10 mouse cellular contexts compared by ENCODE assay signal in the genomic region with DNA sequence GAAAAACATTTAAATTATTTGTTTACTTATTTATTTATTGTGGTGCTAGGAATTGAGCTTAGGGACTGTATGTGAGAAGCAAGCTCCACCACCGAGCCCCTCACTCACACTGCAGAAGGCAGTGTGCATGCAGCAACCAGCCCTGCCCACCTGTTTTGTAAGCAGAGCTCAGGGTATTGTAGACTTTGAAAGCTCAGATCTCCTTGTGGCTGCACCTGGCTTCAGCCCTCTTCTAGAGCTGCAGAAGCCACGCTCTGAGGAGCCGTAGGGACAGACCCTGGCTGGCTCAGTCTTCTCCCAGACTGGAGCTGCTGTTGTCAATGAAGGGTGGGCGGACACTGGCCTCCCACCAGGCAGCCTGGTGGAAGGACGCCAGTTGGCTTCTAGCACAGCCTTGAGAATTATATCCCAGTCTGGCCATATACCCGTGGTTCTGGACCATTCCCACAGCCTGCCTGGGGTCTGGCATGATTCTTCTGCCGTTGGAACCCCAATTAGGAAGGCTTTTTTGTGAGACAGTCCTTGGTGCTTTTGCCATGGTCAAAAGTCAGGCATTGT. TPM values are rescaled to one million over a fixed set of nuclear protein-coding genes. Genes with fewer than 3 reads are reported as not detected.
DNase-seq lines count a peak whose midpoint lies in the region; ATAC-seq and TF ChIP-seq lines count a peak whose summit lies in the region.
"Had no signal": no experiment of that assay in that cellular context is flagged by ENCODE, and none has a peak within 500 bp of the region (broad histone marks: within the 10 kb centered on the region; RNA-seq: fewer than 3 reads in every experiment).

No protein-coding gene starts in this region.

- no peak overlapping the region for H3K9ac ChIP-seq in forebrain, embryonic 16.5 days (replicated peaks; ENCODE audit: low read depth, low read length)

- H3K4me1 ChIP-seq in heart, embryonic 10.5 days: peaks cover 25% of the 10 kb centered on the region
- peaks cover 14% of the 10 kb centered on the region for H3K4me1 ChIP-seq in forebrain, embryonic 16.5 days (replicated peaks; ENCODE audit: control insufficient read depth, insufficient read depth, low read length)

- DNase-seq in heart, postnatal 10 days: peak; percentile 61 to 69
- no peak for DNase-seq in heart, embryonic 10.5 days (ENCODE audit: low spot score)
- DNase-seq in brain, embryonic 14.5 days (ENCODE audit: low read depth): peak; percentile 82
- DNase-seq in lung, postnatal 14 days: peak; percentile 45
- DNase-seq in embryo, embryonic 10.5 days (ENCODE audit: low spot score): no peak
- no peak for DNase-seq in adrenal gland, adult (ENCODE audit: inconsistent age in 2 of 2, low spot score in 1 of 2)
- DNase-seq in spleen, adult 18-20 months: no peak

- 73% methylated on average over 7 of the region's 7 CpGs for WGBS in heart, embryonic 10.5 days
- WGBS in forebrain, embryonic 16.5 days: 49% methylated on average over 7 of the region's 7 CpGs

- peak; percentile 75 for ATAC-seq in forebrain, embryonic 16.5 days
- ATAC-seq: Patski had no signal

- no peak overlapping the region for H3K4me3 ChIP-seq in heart, embryonic 10.5 days
- H3K4me3 ChIP-seq in forebrain, embryonic 16.5 days (replicated peaks; ENCODE audit: low read length): no peak overlapping the region

- no peak overlapping the region for H3K4me2 ChIP-seq in forebrain, embryonic 16.5 days (ENCODE audit: low read length)

- intact Hi-C loops in heart, postnatal 10 days (cut with DNase I): no loop called here

- H3K36me3 ChIP-seq in heart, embryonic 10.5 days: peaks cover 48% of the 10 kb centered on the region
- H3K36me3 ChIP-seq in forebrain, embryonic 16.5 days (ENCODE audit: control insufficient read depth, insufficient read depth): peaks cover 2% of the 10 kb centered on the region; the same call in 1 of the 2 replicates

- peaks cover 15% of the 10 kb centered on the region; the same call in 1 of the 2 replicates for H3K27me3 ChIP-seq in heart, embryonic 10.5 days (ENCODE audit: insufficient read depth, poor library complexity, severe bottlenecking)
- H3K27me3 ChIP-seq in forebrain, embryonic 16.5 days (replicated peaks; ENCODE audit: control insufficient read depth, insufficient read depth, low read length): no peaks in the 10 kb centered on the region
- H3K27me3 ChIP-seq: Patski had no signal

- H3K27ac ChIP-seq in heart, embryonic 10.5 days: no peak overlapping the region
- H3K27ac ChIP-seq in forebrain, embryonic 16.5 days (ENCODE audit: low read length): peak overlapping the region; percentile 66; the same call in 1 of the 2 replicates

- H3K9me3 ChIP-seq in heart, embryonic 10.5 days: no peaks in the 10 kb centered on the region
- H3K9me3 ChIP-seq in forebrain, embryonic 16.5 days (ENCODE audit: control insufficient read depth, low read length): no peaks in the 10 kb centered on the region

- no peak for TF ChIP-seq POLR2A in brain, embryonic 14.5 days (IDR thresholded peaks at IDR 0.05; ENCODE audit: borderline replicate concordance, extremely low read depth, insufficient read depth, insufficient read length, poor library complexity, severe bottlenecking)

- no peak for TF ChIP-seq CTCF in brain, embryonic 14.5 days (IDR thresholded peaks at IDR 0.05; ENCODE audit: borderline replicate concordance, extremely low read depth, insufficient read depth, insufficient read length)

RNA-seq across cellular contexts. Expression of a gene that starts 16.9 kb away (rescaled TPM):
- 1 to 10 TPM; 5.0 to 6.6 TPM for total RNA-seq in heart, postnatal 10 days (2021)
- 8.9 and 11.6 TPM in 2 replicates for polyA plus RNA-seq in heart, embryonic 10.5 days (2016; fragmentation: Nextera tagmentation; extraction: Ambion mirVana)
- polyA plus RNA-seq in brain, embryonic 14.5 days (2012; rRNA removed): 33.0 and 40.9 TPM in 2 replicates
- polyA plus RNA-seq in forebrain, embryonic 16.5 days (2015; fragmentation: Nextera tagmentation; extraction: Ambion mirVana): 17.3 and 17.6 TPM in 2 replicates

RNA-seq across cellular contexts. Expression of a gene that starts 27.1 kb away (rescaled TPM):
- 10 to 100 TPM; 13.7 to 14.4 TPM for total RNA-seq in heart, postnatal 10 days (2021)
- 31.4 and 32.0 TPM in 2 replicates for polyA plus RNA-seq in heart, embryonic 10.5 days (2016; fragmentation: Nextera tagmentation; extraction: Ambion mirVana)
- polyA plus RNA-seq in brain, embryonic 14.5 days (2012; rRNA removed): 24.7 and 25.8 TPM in 2 replicates
- polyA plus RNA-seq in forebrain, embryonic 16.5 days (2015; fragmentation: Nextera tagmentation; extraction: Ambion mirVana): 19.9 and 20.5 TPM in 2 replicates

RNA-seq across cellular contexts. Expression of a gene that starts 54.2 kb away (rescaled TPM):
- total RNA-seq in heart, postnatal 10 days (2021): under 1 TPM in 1 of 2 experiments, not detected in 1; 0.15 TPM
- polyA plus RNA-seq in heart, embryonic 10.5 days (2016; fragmentation: Nextera tagmentation; extraction: Ambion mirVana): 0.10 and 0.13 TPM in 2 replicates
- 3.3 and 3.8 TPM in 2 replicates for polyA plus RNA-seq in brain, embryonic 14.5 days (2012; rRNA removed)
- 0.28 and 0.43 TPM in 2 replicates for polyA plus RNA-seq in forebrain, embryonic 16.5 days (2015; fragmentation: Nextera tagmentation; extraction: Ambion mirVana)
- total RNA-seq: liver, adult 2 months had no signal

Comparison
In these comparisons a context has a peak if more than half of its experiments do, and no peak if none do; other contexts are left out.
1. DNase-seq: peak in heart, postnatal 10 days (2 of 2), brain, embryonic 14.5 days (single experiment) and lung, postnatal 14 days (single experiment); none in heart, embryonic 10.5 days (single experiment), embryo, embryonic 10.5 days (single experiment), adrenal gland, adult (0 of 2) and spleen, adult 18-20 months (0 of 2).